Mouse (Mus musculus) olfactory bulb, adult 2 months (tissue): ENCODE data around the gene 1700086D15Rik.
A peak's percentile ranks its signal among the peaks of the same experiment; 100 is the strongest.

Source experiments
- CTCF ChIP-seq: fragments of 200-500 bp; IDR thresholded peaks from 2 replicates; pipeline ENCODE4 v1.5.1; 2012; ENCODE audit warnings: low read depth, mild to moderate bottlenecking, low read length, moderate library complexity; ENCODE audit not compliant: insufficient read depth
- POLR2A ChIP-seq: fragments of 200-500 bp; IDR thresholded peaks from 2 replicates; pipeline ENCODE4 v1.6.1; 2012; ENCODE audit warnings: mild to moderate bottlenecking, low read depth, low read length, moderate library complexity; ENCODE audit not compliant: insufficient read depth

DNA sequence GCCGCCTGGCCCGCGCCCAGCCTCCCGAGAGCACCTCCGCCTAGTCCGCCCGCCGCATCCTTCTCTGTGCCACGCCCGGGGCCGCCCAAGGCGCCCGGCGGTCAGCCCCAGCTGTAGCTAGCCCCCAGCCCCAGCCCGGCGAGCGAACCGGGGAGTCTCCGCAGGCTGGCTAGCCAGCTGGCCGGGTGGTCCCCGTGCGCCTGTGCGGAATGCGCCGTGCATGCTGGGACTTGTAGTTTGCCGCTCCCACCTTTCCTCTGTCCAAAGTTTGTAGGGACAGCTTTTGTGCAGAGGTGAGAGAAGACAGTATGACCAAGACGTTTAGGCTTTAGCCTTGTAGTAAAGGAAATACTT lies 3.1 kb upstream of the 1700086D15Rik start, which contains the start of gene Arhgap44:
- TF ChIP-seq CTCF, result no peak
- TF ChIP-seq POLR2A, result peak; percentile 51; the same call in 1 of the 2 replicates
